Mouse (Mus musculus) spleen, adult 2 months (tissue): Measurements from ENCODE around the gene Fam174b. TPM values are rescaled to one million over a fixed set of nuclear protein-coding genes. Genes with fewer than 3 reads are reported as not detected.

Experiments
- DNase-seq, 2 experiments: peaks; one replicate each; pipeline versions ENCODE4 v3.0.0 to v3.0.0-alpha.2; 2012 to 2021; ENCODE audit warnings: low spot score in 2 of 2, low read depth in 1 of 2
- H3K27ac ChIP-seq: fragments of 200-500 bp; 2 replicates; pipeline ENCODE4 v1.5.1; 2012; ENCODE audit warnings: low read length, inconsistent platforms; ENCODE audit not compliant: insufficient read depth
- H3K27me3 ChIP-seq: fragments of 200-500 bp; 2 replicates; pipeline ENCODE4 v1.6.1; 2012; ENCODE audit warnings: mild to moderate bottlenecking, moderate library complexity, low read length, inconsistent platforms; ENCODE audit not compliant: control insufficient read depth, insufficient read depth
- H3K36me3 ChIP-seq: fragments of 200-500 bp; 2 replicates; pipeline ENCODE4 v1.6.1; 2012; ENCODE audit warnings: mild to moderate bottlenecking, low read length, inconsistent platforms; ENCODE audit not compliant: control insufficient read depth, insufficient read depth
- H3K4me1 ChIP-seq: fragments of 200-500 bp; 2 replicates; pipeline ENCODE4 v1.6.1; 2011; ENCODE audit warnings: inconsistent platforms; ENCODE audit not compliant: control insufficient read depth, insufficient read depth, insufficient read length
- H3K4me3 ChIP-seq: fragments of 200-500 bp; 2 replicates; pipeline ENCODE4 v1.5.1; 2011; ENCODE audit warnings: mild to moderate bottlenecking, inconsistent platforms; ENCODE audit not compliant: insufficient read depth, insufficient read length; ENCODE audit errors: extremely low read depth
- CTCF ChIP-seq: fragments of 200-500 bp; IDR thresholded peaks from 2 replicates; pipeline ENCODE4 v1.5.1; 2011; ENCODE audit warnings: mild to moderate bottlenecking, inconsistent platforms; ENCODE audit not compliant: insufficient read depth, insufficient read length, insufficient replicate concordance; ENCODE audit errors: extremely low read depth
- POLR2A ChIP-seq: fragments of 200-500 bp; IDR thresholded peaks from 2 replicates; pipeline ENCODE4 v1.6.1; 2011; ENCODE audit warnings: low read depth, low read length, inconsistent platforms
- WGBS: fragments of 180-500 bp; shearing (Covaris S2); methylation state at CpG from one replicate; pipeline ENCODE4 v1.1.7; 2018; 5-methylcytosine and 5-hydroxymethylcytosine counted together
- polyA plus RNA-seq: library from polyadenylated mRNA; depleted of rRNA; stranded (reverse); fragments of >200 nt; gene quantifications from 2 replicates; pipeline ENCODE4 v1.2.3, GENCODE M21; 2012

Fam174b gene
- polyA plus RNA-seq, 1 experiment, result 6.8 TPM

DNA sequence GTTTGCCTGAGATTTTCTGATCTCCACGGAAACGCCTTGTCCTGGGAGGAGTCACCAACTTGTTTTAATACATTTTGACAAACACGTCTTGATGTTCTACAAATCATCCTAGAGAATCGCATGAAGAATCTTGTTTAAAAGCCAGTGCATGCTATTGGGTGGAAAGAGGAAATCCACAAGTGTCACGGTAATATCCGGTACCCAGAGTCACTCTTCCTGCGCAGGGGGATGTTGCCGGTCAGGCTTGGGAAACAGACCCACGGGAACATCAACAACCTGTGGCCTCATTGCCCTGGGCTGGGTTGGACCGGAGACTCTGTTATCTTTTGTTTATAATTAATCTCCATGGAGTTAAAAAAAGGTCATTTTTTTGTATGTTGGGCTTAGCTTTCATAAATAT, 22.1 kb upstream of the Fam174b start:
- Histone ChIP-seq H3K4me1 (no peaks in the 10 kb centered on the region), H3K4me3 (no peak overlapping the region), H3K27me3 (no peaks in the 10 kb centered on the region), H3K36me3 (no peaks in the 10 kb centered on the region), H3K27ac (no peak overlapping the region)
- 51% methylated on average over 10 of the region's 10 CpGs for WGBS
- no peak for TF ChIP-seq CTCF
- TF ChIP-seq POLR2A, result no peak
- no peak for DNase-seq

DNA sequence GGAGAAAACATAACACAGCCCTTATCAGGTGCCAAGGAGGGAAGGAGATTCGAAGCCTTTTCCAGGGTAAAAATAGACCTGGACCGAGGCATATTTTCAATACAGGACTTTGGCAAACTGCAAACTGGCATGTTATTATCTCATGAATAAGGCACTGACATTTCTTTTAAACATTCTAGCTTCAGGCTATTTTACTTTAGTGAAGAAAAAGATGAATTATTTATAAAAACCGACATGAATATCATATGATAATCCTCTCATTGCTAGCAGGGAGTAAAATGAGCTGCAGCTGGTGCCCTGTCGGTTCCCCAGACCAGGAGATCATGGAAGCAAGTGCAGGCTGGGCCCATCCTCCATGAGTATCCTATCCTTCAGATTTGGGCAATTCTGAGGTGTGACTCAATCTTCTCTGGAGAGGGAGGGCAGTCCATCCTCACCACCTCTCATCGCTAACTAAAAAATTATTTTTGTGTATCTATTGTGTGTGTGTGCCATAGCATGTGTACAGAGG, 21.6 kb upstream of the Fam174b start:
- no peaks in the 10 kb centered on the region for H3K36me3 ChIP-seq
- no peak for TF ChIP-seq CTCF
- TF ChIP-seq POLR2A, result no peak
- H3K27me3 ChIP-seq, result no peaks in the 10 kb centered on the region
- 75% methylated on average over 5 of the region's 5 CpGs for WGBS
- DNase-seq, result no peak
- H3K4me1 ChIP-seq, result no peaks in the 10 kb centered on the region
- H3K4me3 ChIP-seq, result no peak overlapping the region
- H3K27ac ChIP-seq, result no peak overlapping the region

DNA sequence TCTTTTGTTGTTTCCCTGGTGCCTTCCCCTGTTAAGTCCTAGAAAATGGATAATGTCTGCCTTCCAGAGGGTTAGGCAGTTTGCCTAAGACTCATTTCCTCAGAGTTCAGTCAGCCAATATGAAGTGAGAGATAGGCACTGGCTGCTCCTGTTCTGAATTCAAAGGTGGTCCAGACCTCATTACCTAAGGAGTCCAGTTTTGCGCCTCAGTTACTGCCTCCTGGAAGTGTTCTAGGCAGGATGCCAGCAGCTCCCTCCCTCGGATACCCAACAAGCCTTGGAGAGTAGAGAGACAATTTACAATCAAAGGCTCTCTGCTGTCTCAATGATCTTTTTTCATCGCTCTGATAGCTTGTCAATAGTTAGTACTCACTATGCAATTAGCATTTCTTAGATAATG, 19.1 kb upstream of the Fam174b start:
- no peak for DNase-seq
- Histone ChIP-seq H3K27ac (no peak overlapping the region), H3K36me3 (no peaks in the 10 kb centered on the region), H3K4me3 (no peak overlapping the region), H3K27me3 (no peaks in the 10 kb centered on the region), H3K4me1 (no peaks in the 10 kb centered on the region)
- TF ChIP-seq POLR2A, result no peak
- no peak for TF ChIP-seq CTCF
- 82% methylated on average over 3 of the region's 3 CpGs for WGBS

DNA sequence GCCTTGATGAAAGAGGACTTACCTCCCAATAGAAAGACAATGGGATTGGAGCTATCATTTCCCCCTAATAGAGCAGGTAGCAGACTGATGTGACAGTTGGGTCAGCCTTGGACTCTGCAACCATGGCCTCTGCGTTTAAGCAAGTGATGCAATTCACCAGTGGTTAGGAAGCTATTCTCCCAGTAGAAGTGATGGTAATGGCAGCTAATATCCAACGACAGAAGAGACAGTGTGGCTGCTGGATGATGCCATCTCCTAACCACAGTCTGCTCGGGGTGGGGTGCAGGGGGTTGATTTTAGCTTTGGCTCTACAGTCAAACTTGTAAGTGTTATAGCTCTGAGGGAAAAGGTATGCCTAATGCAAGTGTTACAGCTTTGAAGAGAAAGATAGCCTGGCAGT, 18.3 kb upstream of the Fam174b start:
- H3K27ac ChIP-seq, result no peak overlapping the region
- no peaks in the 10 kb centered on the region for H3K4me1 ChIP-seq
- no peaks in the 10 kb centered on the region for H3K27me3 ChIP-seq
- H3K4me3 ChIP-seq, result no peak overlapping the region
- H3K36me3 ChIP-seq, result no peaks in the 10 kb centered on the region
- TF ChIP-seq CTCF, result no peak
- TF ChIP-seq POLR2A, result no peak
- WGBS, result 75% methylated on average over 3 of the region's 3 CpGs
- no peak for DNase-seq

DNA sequence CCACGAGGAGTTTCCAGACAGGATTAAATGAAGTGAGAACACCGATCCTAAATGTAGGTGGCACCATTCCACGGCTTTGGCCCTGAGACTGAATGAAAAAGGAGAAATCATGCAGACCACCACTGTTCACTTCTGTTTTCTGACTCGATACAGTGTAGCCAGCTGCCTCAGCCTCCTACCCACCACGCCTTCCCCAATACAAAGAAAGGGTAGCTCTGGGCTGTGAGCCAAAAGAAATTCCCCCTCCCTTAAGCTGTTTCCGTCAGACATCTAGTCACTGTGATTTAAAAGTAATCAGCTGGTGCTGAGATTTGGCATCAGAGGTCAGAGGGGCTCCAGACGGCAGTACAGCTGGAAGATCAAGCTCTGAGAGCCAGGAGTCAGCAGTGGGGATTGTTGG, 10.2 kb upstream of the Fam174b start:
- no peak for DNase-seq
- Histone ChIP-seq H3K36me3 (no peaks in the 10 kb centered on the region), H3K4me3 (no peak overlapping the region), H3K27ac (no peak overlapping the region), H3K4me1 (no peaks in the 10 kb centered on the region), H3K27me3 (no peaks in the 10 kb centered on the region)
- WGBS, result 48% methylated on average over 7 of the region's 7 CpGs
- no peak for TF ChIP-seq POLR2A
- no peak for TF ChIP-seq CTCF

DNA sequence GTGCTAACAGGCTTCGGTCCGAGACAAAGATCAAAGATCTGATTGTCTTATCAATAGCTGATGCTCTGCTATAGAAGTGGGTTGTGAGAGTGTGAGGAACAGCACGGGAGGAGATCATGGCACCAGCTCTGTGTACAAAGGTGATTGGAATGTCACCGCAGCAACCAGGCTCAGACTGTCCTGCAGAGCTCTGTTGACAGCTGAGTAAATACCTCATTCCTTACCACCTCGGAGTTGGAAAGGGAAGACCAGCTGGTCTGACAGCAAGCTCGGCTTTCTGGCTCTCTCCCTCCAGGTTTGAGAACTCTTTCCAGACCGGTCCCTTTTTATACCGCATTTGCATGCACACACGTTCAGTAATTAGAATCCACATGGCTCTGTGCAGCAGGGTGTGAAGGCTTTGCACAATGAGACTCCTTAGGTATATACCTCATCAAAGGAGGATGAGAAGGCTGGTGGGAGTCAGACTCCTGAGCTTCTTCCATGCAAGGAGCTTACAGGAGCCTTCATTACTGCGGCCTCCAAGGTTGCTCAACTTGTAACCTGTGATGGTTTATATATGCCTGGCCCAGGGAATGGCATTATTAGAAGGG, 9.6 kb upstream of the Fam174b start:
- DNase-seq, result no peak
- WGBS, result 86% methylated on average over 10 of the region's 10 CpGs
- TF ChIP-seq CTCF, result no peak
- TF ChIP-seq POLR2A, result no peak
- Histone ChIP-seq H3K27ac (no peak overlapping the region), H3K4me1 (no peaks in the 10 kb centered on the region), H3K36me3 (no peaks in the 10 kb centered on the region), H3K27me3 (no peaks in the 10 kb centered on the region), H3K4me3 (no peak overlapping the region)

DNA sequence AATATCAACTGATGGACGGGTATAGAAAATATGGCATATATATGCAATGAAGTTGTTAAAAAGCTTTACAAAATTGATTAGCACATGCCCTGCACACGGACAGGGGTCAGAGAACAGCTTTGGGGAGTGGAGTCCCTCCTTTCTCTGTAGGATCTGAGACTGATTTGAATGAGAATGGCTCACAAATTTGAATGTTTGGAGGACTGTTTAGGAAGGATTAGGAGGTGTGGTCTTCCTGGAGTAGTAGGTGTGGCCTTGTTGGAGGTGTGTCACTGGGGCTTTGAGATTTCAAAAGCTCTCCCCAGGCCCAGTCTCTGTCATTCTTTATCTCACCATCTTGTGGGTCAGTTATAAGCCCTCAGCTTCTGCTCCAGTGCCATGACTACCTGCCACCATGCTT, 4.1 kb upstream of the Fam174b start:
- WGBS, result 85% methylated on average over 2 of the region's 2 CpGs

More for the DNA sequence above, 4.1 kb upstream of the Fam174b start:
- Histone ChIP-seq H3K36me3 (no peaks in the 10 kb centered on the region), H3K27me3 (peaks cover 6% of the 10 kb centered on the region; the same call in 1 of the 2 replicates), H3K27ac (no peak overlapping the region), H3K4me1 (peaks cover 7% of the 10 kb centered on the region; the same call in 1 of the 2 replicates), H3K4me3 (no peak overlapping the region)
- no peak for TF ChIP-seq POLR2A
- DNase-seq, result no peak
